Mouse (Mus musculus) embryo, embryonic 10 days (tissue): Measurements from ENCODE around the gene Nfs1.
A peak's percentile ranks its signal among the peaks of the same experiment; 100 is the strongest.
"Not testable (repeated sequence)": the region's sequence is repeated elsewhere in the genome, so short reads cannot be mapped to it uniquely, and the experiment has no call there.

Experiments used
- DNase-seq: peaks from one replicate; pipeline ENCODE4 v3.0.0-alpha.2; 2015; ENCODE audit warnings: low spot score

The Nfs1 gene

GRCm38 (mm10) chr2:156143953-156144724, at the start of gene Nfs1, which contains the start of gene Romo1:
Gene Nfs1 (minus strand): TSS chr2:156144186.
Gene Romo1 (plus strand): TSS chr2:156144039.
- DNase-seq, result peak; percentile 98

GRCm38 (mm10) chr2:156193066-156193862, 49.3 kb upstream of the Nfs1 start:
- DNase-seq, result no peak

- DNase-seq, result no peak
Observed at GRCm38 (mm10) chr2:156192068-156192467, 48.1 kb upstream of the Nfs1 start.

GRCm38 (mm10) chr2:156191540-156191939, 47.6 kb upstream of the Nfs1 start:
- DNase-seq, result no peak

GRCm38 (mm10) chr2:156190004-156190896, 46.3 kb upstream of the Nfs1 start:
- no peak for DNase-seq

- DNase-seq, result not testable (repeated sequence)
Observed at GRCm38 (mm10) chr2:156189241-156189640, 45.3 kb upstream of the Nfs1 start.

- DNase-seq, result no peak
Observed at GRCm38 (mm10) chr2:156181592-156181991, 37.6 kb upstream of the Nfs1 start.

- no peak for DNase-seq
Observed at GRCm38 (mm10) chr2:156180824-156181590, 37.0 kb upstream of the Nfs1 start.

- DNase-seq, result peak; percentile 99
Observed at GRCm38 (mm10) chr2:156180094-156180821, 36.3 kb upstream of the Nfs1 start, which contains the start of gene Rbm39. Gene Rbm39 (minus strand): TSS chr2:156180238.

GRCm38 (mm10) chr2:156179796-156180093, 35.8 kb upstream of the Nfs1 start:
- no peak for DNase-seq

- peak; percentile 82 for DNase-seq
Observed at GRCm38 (mm10) chr2:156179046-156179795, 35.2 kb upstream of the Nfs1 start.

GRCm38 (mm10) chr2:156177651-156178050, 33.7 kb upstream of the Nfs1 start:
- no peak for DNase-seq

GRCm38 (mm10) chr2:156177079-156177478, 33.1 kb upstream of the Nfs1 start:
- DNase-seq, result no peak

- no peak for DNase-seq
Observed at GRCm38 (mm10) chr2:156166557-156166956, 22.6 kb upstream of the Nfs1 start.

- DNase-seq, result no peak
Observed at GRCm38 (mm10) chr2:156165478-156165877, 21.5 kb upstream of the Nfs1 start.

GRCm38 (mm10) chr2:156151538-156151937, 7.6 kb upstream of the Nfs1 start:
- no peak for DNase-seq

GRCm38 (mm10) chr2:156147316-156147915, 3.4 kb upstream of the Nfs1 start:
- DNase-seq, result no peak

GRCm38 (mm10) chr2:156146272-156146989, 2.4 kb upstream of the Nfs1 start:
- peak; percentile 21 for DNase-seq
